Mouse (Mus musculus) bone marrow macrophage, adult 2 months (primary cell): Measurements from ENCODE around the gene Mmd.

Experiments
- CTCF ChIP-seq: IDR thresholded peaks from 2 replicates; pipeline ENCODE4 v1.5.1; 2012; ENCODE audit warnings: low read depth, mild to moderate bottlenecking, low read length, moderate library complexity
- POLR2A ChIP-seq: IDR thresholded peaks from 2 replicates; pipeline ENCODE4 v1.6.1; 2012; ENCODE audit warnings: mild to moderate bottlenecking, low read depth, low read length, borderline replicate concordance

- TF ChIP-seq CTCF (no peak), POLR2A (no peak)
Measured at GRCm38 (mm10) chr11:90237616-90238015, 11.6 kb upstream of the Mmd start.
